Mouse (Mus musculus): ENCODE results near the gene Csf3r.
"Not testable (repeated sequence)": the region's sequence is repeated elsewhere in the genome, so short reads cannot be mapped to it uniquely, and the experiment has no call there.

The Csf3r gene

GRCm38 (mm10) chr4:126024303-126024900 is at the start of gene Csf3r:
Csf3r (plus strand) TSS chr4:126024550.
- peak; percentile 12 for DNase-seq (ENCODE audit: low read depth, low spot score)

- DNase-seq (ENCODE audit: low read depth, low spot score) = no peak
These were observed 46.6 kb upstream of the Csf3r start for GRCm38 (mm10) chr4:125977768-125978167.

DNA sequence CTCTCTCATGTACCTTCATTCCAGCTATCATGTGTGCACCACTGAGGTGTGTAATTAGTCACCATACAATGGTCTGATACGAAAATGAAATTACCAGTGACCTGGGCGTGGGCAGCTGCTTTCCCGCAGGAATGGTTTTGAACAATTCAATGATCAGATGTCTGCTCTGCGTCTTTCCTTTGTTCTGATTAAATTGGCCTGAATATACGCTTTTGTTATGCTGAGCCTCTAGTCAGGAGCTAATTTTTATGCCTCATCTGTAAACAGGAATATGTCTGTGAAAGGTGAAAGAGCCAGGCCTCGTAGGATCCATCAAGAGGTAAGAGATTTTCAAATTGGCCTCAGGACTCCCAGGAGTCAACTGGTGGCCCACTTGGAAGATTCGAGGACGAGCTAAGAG is 41.1 kb upstream of the Csf3r start:
- DNase-seq (ENCODE audit: low read depth, low spot score) = no peak

- DNase-seq (ENCODE audit: low read depth, low spot score) = not testable (repeated sequence)
These were observed 38.6 kb upstream of the Csf3r start for GRCm38 (mm10) chr4:125985703-125986102.

GRCm38 (mm10) chr4:125987071-125987470 is 37.3 kb upstream of the Csf3r start:
- no peak for DNase-seq (ENCODE audit: low read depth, low spot score)

DNA sequence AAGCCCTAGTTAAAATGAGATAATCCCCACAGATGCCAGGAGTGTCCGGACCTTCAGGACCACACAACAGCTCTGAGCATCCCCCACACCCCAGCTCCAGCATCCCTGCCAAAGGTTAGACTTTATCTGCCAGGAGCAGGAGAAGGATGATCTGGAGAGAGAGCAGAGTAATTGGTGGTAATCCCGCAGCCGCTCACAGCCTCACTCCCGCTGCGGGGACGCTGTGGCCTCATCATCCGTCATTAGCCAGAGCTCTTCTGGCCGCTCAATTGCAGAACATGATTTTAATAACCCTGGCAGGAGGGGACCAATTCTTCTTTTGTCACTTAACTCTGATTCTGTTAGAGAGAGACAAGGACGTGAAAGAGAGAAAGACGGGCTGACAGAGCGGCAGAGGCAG is 35.3 kb upstream of the Csf3r start:
- no peak for DNase-seq (ENCODE audit: low read depth, low spot score)

DNA sequence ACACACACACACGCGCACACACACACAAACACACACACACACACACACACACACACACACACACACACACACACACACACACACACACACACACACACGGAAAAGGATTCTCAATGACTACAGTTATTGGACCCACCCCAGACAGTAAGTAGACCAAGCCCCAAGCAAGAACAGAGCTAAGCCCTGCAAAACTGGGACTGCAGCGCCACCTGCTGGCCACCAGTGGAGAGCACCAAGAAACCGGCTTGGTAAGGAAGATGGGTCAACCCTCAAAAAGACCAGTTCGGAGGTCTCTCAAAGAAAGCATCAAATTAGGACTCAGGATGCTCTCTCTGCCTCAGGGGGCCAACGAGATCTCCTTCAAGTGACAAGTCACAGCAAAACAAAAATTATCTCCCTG is 34.2 kb upstream of the Csf3r start:
- peak; percentile 19 for DNase-seq (ENCODE audit: low read depth, low spot score)

- DNase-seq (ENCODE audit: low read depth, low spot score) = no peak
These were observed 32.1 kb upstream of the Csf3r start for GRCm38 (mm10) chr4:125992206-125992605.

DNA sequence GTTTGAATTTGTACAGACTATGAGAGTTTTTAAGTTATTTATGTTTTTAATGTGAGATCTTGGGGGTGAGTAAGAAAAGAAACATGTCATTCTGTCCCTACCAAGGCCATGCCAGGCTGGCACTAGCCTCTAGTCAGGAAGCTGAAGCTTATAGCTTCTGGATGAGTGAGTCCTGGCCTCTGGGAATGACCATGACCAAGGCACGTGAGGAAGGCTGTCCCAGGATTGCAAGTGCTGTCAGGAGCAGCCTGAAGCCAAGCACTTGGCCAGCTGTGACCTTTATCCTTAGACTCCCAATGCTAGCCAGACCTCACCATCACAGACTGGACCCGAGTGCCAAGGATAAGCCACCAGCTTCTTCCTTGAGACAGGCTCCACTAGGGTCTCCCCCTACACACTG is 31.4 kb upstream of the Csf3r start:
- DNase-seq (ENCODE audit: low read depth, low spot score) = no peak

GRCm38 (mm10) chr4:125996576-125996975 is 27.8 kb upstream of the Csf3r start:
- no peak for DNase-seq (ENCODE audit: low read depth, low spot score)

DNA sequence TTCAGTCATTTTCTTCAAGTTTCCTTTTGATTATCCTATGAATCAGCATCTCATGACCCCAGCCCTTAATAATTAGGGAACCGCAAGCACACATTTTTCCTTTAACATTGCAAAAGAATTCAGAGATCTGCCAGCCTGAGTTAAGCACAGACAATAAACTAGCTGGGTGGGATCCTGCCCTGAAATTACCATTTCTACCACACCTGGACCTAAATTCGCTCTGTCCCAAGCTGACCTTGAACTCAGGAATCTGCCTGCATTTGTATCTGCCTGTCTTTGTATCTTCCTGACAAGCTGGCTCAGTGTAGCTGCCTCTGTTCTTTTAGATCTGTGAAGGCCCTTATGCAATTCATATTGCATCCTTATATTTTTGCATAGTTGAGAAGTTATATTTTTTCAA is 26.5 kb upstream of the Csf3r start:
- DNase-seq (ENCODE audit: low read depth, low spot score) = no peak

DNA sequence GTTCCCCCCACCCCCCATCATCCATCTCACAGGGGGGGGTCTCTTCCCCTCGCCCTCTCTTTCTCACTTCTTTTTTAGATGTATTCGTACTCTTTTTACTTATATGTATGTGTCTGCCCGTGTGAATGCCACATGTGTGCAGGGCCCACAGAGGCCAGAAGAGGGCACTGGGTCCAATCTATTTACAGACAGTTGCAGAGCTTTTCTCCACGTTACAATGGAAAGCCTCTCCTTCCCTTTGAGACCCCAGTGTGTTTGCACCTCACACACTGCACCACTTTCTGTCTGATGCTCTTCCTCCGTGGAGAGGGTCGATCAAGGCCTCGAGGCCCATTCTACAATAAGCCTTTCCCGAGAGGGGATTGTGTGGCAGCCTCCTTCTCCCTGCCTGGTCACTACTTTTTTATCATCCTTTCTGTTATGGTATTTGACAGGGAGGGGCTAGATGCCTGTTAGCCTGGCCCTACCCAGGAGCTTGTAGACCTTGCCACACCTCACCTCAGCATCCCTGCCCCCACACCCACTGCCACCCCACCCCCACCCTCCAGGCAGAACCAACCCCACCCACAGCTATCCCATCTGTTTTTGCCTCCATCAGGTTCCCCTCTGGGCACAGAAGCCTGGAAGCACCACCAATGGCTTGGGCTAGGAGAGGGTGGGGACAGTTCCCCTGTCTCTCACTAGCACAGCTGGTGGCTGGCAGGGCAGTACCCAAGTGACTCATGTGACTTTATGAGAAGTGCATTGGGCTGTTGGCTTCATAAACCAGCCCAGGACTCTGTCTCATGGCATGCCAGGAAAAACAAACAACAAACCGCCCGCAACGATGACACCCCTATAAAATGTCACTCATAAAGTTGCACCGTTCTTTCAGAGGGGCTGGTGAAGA is 22.8 kb upstream of the Csf3r start:
- DNase-seq (ENCODE audit: low read depth, low spot score) = no peak

DNA sequence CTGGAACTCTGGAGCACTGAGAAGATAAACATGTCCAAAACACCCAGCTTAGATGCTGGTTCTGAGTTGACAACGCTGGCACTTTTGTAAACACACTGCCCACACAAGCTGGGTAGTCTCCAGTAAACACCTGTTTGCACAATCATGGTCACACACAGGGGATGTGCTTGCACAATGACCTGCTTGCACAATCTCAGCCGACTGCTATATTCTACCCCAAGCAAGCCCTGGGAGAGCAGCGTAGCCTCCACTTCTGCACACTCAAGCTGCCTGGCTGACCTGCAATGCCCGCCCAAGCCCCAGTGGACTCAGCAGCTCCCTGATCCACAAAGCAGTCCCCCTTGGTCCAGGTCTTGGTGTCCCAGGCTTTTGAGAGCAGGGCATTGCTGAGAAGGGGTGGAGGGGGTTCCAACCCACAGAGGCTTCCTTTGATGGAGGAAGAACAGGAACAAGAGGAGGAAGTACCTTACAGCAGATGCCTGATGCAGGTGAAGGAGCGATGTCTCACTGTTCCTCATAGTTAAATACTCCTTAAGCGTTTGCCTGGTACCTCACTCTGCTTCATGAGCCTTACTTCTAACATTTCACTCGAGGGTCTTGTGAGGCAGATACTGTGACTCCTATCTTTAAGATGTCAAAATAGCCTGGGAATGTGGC is 6.5 kb upstream of the Csf3r start:
- no peak for DNase-seq (ENCODE audit: low read depth, low spot score)

DNA sequence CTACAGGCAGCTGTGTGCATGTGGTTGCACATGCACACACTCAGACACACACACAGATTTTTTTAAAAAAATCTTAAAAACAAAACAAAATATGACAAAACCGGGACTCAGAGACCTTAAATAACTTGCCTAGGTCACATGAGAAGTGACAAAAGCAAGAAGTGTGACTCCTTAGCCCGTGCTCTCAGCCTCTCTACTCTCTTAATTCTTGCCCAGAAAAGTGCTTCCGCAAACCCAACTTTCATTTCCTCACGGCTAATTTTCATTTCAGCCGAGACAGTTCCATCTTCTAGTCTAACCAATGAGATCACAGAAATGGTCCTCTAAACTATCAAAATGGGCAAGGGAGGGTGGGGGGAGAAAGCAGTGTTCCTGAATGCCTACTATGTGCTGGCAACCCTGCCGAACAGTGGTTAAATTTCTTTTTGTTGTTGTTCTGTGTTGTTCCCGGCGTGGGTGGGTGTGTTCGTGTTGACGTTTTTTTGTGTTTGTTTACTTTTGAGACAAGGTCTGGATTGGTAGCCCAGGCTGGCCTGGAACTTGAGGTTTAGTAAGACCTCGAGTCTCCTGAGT is 5.3 kb upstream of the Csf3r start:
- DNase-seq (ENCODE audit: low read depth, low spot score) = peak; percentile 10

DNA sequence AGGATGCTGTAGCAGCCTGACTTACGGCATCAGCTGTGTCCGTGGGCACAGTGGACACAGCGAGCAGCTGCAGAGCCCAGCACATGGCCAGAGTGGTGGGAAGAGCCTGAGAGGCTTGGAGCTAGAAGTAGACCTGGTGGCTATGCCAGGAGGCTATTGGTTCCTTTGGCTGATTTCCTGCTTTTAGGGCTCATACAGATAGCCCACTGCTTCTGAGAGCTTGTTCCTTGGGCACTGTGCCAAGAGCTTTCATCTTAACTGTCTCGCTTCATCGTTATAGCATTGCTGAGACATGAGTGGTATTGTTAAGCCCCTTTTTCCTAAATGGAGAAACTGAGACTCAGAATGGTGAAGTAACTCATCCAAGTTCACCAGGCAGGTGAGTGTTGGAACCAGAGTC is 1.5 kb downstream of the Csf3r start:
- no peak for DNase-seq (ENCODE audit: low read depth, low spot score)

- DNase-seq (ENCODE audit: low read depth, low spot score) = no peak
These were observed 3.6 kb downstream of the Csf3r start for GRCm38 (mm10) chr4:126027980-126028379.

DNA sequence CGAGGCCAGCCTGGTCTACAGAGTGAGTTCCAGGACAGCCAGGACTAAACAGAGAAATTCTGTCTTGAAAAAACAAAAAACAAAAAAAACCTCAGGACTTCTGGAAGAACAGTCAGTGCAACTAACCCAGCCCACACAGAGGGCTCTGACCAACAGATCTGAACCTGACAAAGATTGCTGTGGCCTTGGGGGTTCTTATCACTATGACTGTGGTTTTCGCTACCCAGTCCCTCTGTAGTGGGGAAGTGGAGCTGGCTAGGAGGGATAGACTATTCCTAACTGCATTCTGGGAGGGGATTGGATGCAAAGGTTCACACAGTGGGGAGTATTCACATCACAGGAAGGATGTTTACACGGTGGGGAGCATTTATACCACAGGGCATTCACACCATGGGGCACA is 4.7 kb downstream of the Csf3r start:
- DNase-seq (ENCODE audit: low read depth, low spot score) = no peak

- no peak for DNase-seq (ENCODE audit: low read depth, low spot score)
These were observed 6.4 kb downstream of the Csf3r start for GRCm38 (mm10) chr4:126030705-126031104.

GRCm38 (mm10) chr4:126035413-126035812 is 11.1 kb downstream of the Csf3r start:
- no peak for DNase-seq (ENCODE audit: low read depth, low spot score)

DNA sequence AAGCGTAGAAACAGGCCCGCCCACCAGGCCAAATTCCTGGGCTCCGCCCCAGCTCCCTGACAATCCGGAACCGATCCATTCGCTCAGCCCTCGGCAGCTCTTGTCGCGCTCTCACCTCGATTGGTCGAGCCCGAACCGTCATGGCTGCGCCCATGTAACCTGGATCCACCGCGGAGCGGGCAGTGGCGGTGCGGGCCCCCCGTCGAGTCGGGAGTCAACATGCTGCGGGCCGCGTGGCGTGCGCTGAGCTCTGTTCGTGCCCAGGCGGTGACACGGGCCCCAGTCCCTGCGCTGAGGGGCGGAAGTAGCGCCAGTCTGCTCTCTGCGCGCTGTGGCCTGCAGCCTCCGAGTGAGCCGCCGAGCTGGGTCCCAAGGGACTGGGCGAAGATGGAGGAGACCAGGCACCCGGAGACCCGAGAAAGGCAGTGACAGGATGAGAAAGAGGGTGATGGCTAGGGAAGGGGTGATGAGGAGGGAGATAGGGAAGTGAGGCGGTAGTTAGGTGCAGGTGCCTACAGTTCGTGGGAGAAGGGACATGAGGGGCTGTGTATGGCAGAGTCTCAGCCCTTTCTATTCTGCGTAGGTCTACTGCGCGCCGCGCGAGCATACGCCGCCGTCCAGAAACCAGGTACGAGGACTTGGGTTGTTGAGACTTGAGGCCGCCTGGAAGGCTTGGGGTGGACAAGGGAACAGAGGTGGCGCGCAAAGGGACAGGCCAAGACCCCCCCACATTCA is 22.7 kb downstream of the Csf3r start, which contains the start of gene Mrps15:
Mrps15 (plus strand) TSS at position 75 of the 735 bp plus-strand sequence.
- DNase-seq (ENCODE audit: low read depth, low spot score) = peak; percentile 81

DNA sequence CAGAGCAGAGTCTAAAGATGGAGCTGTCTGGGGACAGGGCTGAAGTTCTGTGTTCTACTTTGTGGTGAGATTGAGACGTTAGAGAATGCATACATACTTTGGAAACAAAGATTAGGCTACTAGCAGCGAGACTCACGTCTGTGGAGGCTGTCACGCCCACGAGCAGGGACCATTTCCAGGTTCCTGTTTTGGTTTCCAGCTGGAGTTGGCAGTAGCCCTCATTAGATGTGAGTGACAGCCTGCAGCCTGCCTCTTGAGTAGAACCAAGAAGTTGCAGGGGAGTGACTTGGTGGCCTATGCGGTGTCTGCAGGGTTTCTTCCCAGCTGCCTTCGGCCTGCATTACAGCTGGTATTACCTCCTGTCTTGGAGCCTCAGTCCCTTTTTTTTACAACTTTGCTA is 27.3 kb downstream of the Csf3r start:
- DNase-seq (ENCODE audit: low read depth, low spot score) = peak; percentile 54
